Mouse (Mus musculus): ENCODE measurements at regions not wholly inside any gene's neighbourhood (a gene's known extent, or its start where the extent isn't known, plus 50 kb on each side); places are given as distances from the start of the nearest gene placed in this dataset.

- TF ChIP-seq CTCF (IDR thresholded peaks at IDR 0.05 in 2 of 3, conservative IDR thresholded peaks at IDR 0.05 in 1 of 3; ENCODE audit: control insufficient read depth in 1 of 3, insufficient read depth in 1 of 3, low read depth in 2 of 3, low read length in 3 of 3, poor library complexity in 1 of 3, severe bottlenecking in 1 of 3) (no peak), MAX (IDR thresholded peaks at IDR 0.05; ENCODE audit: low read length) (no peak), POLR2A (IDR thresholded peaks at IDR 0.05; ENCODE audit: control insufficient read depth in 1 of 2, insufficient read depth in 1 of 2, low read depth in 1 of 2, low read length in 2 of 2, poor library complexity in 1 of 2) (no peak), E2F4 (IDR thresholded peaks at IDR 0.05; ENCODE audit: borderline replicate concordance, low read depth, low read length) (no peak), POLR2AphosphoS2 (IDR thresholded peaks at IDR 0.05; ENCODE audit: low read length) (no peak), EP300 (IDR thresholded peaks at IDR 0.05; ENCODE audit: low read depth in 1 of 2, low read length in 2 of 2) (no peak), CHD1 (IDR thresholded peaks at IDR 0.05; ENCODE audit: low read depth, low read length) (no peak), SMC3 (IDR thresholded peaks at IDR 0.05; ENCODE audit: low read depth, low read length) (no peak), RCOR1 (IDR thresholded peaks at IDR 0.05; ENCODE audit: low read depth, low read length) (no peak), MAZ (IDR thresholded peaks at IDR 0.05; ENCODE audit: low read depth, low read length) (no peak), ETS1 (IDR thresholded peaks at IDR 0.05; ENCODE audit: low read depth, low read length) (no peak), MYB (IDR thresholded peaks at IDR 0.05; ENCODE audit: low read depth, low read length) (no peak), USF2 (IDR thresholded peaks at IDR 0.05; ENCODE audit: borderline replicate concordance in 1 of 2, insufficient read depth in 1 of 2, low read depth in 1 of 2, low read length in 2 of 2) (no peak), ZC3H11A (IDR thresholded peaks at IDR 0.05; ENCODE audit: low read depth, low read length) (no peak)
Observed at GRCm38 (mm10) chr1:151289061-151289460, 55.2 kb upstream of the Ivns1abp start.
